Mouse (Mus musculus) limb, embryonic 13.5 days (tissue): ENCODE measurements around the gene Aak1. TPM values are rescaled to one million over a fixed set of nuclear protein-coding genes. Genes with fewer than 3 reads are reported as not detected.
A peak's percentile ranks its signal among the peaks of the same experiment; 100 is the strongest.
"Not testable (repeated sequence)": the region's sequence is repeated elsewhere in the genome, so short reads cannot be mapped to it uniquely, and the experiment has no call there.

ENCODE experiments used
- ATAC-seq: fragments of 200-750 bp; cut with Nextera tagmentation; 2 replicates; pipeline ENCODE4 v1.8.0; 2017; ENCODE audit warnings: low read depth, moderate number of reproducible peaks, moderate TSS enrichment; ENCODE audit not compliant: low FRiP score
- H3K27ac ChIP-seq: fragments of 300-500 bp; sonication (generic); 2 replicates; pipeline ENCODE4 v1.5.1; 2015; ENCODE audit warnings: inconsistent platforms, mild to moderate bottlenecking, moderate library complexity
- H3K27me3 ChIP-seq: fragments of 300-500 bp; sonication (generic); 2 replicates; pipeline ENCODE4 v1.6.1; 2015; ENCODE audit warnings: mild to moderate bottlenecking, inconsistent platforms
- H3K36me3 ChIP-seq: fragments of 300-500 bp; sonication (generic); 2 replicates; pipeline ENCODE4 v1.6.1; 2015; ENCODE audit warnings: inconsistent platforms, mild to moderate bottlenecking, moderate library complexity
- H3K4me1 ChIP-seq: fragments of 300-500 bp; sonication (generic); 2 replicates; pipeline ENCODE4 v1.6.1; 2015; ENCODE audit warnings: inconsistent platforms
- H3K4me2 ChIP-seq: fragments of 300-500 bp; sonication (generic); replicated peaks from 2 replicates; pipeline ENCODE4 v1.6.1; 2015; ENCODE audit warnings: inconsistent platforms, mild to moderate bottlenecking, moderate library complexity
- H3K4me3 ChIP-seq: fragments of 300-500 bp; sonication (generic); 2 replicates; pipeline ENCODE4 v1.5.1; 2015; ENCODE audit warnings: moderate library complexity, mild to moderate bottlenecking, inconsistent platforms
- H3K9ac ChIP-seq: fragments of 300-500 bp; sonication (generic); 2 replicates; pipeline ENCODE4 v1.6.1; 2015; ENCODE audit warnings: mild to moderate bottlenecking, inconsistent platforms
- H3K9me3 ChIP-seq: fragments of 300-500 bp; sonication (generic); 2 replicates; pipeline ENCODE4 v1.6.1; 2016; ENCODE audit warnings: inconsistent platforms
- WGBS: fragments of 180-500 bp; shearing (Covaris S2); methylation state at CpG from one replicate; pipeline ENCODE4 v1.1.7; 2015; 5-methylcytosine and 5-hydroxymethylcytosine counted together
- polyA plus RNA-seq: library from polyadenylated mRNA; unstranded; fragments of >200 nt; fragmentation: Nextera tagmentation; extraction: Ambion mirVana; gene quantifications from 2 replicates; pipeline ENCODE4 v1.2.1, GENCODE M21; 2015

Gene Aak1
- polyA plus RNA-seq, 1 experiment from 2014 or later = 18.8 TPM

DNA sequence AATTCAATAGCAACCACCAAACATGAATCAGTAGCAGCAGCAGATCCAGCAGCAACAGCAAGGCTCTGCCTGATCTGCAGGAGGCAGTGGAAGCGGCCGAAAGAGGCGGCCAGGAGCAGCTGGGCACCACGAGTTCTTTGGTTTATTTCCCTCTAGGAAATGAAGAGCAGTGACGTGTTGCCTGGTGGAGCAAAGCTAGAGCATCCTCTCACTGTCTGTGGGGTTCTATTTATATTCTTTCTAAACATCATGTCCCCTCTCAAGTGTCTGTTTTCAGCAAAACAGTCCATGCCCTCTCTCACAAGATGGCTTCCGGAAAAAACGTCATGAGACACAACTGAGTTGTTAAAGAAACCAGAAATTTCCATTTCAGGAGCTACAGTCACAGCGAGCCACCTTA, 189.8 kb downstream of the Aak1 start:
- Histone ChIP-seq H3K9ac (no peak overlapping the region), H3K4me2 (no peak overlapping the region)
- 87% methylated on average over 8 of the region's 8 CpGs for WGBS

GRCm38 (mm10) chr6:87040971-87041370, 191.7 kb downstream of the Aak1 start:
- H3K4me3 ChIP-seq = no peak overlapping the region
- ATAC-seq = no peak
- peak overlapping the region; percentile 100 for H3K27ac ChIP-seq
- H3K36me3 ChIP-seq = no peaks in the 10 kb centered on the region
- WGBS = 82% methylated on average over 4 of the region's 4 CpGs
- H3K4me2 ChIP-seq = peak overlapping the region; percentile 75; the same call in 1 of the 2 replicates
- no peak overlapping the region for H3K9ac ChIP-seq
- peaks cover 22% of the 10 kb centered on the region for H3K4me1 ChIP-seq
- 0 out of 2 replicates have a peak, but pooled peaks cover 4% of the 10 kb centered on the region for H3K9me3 ChIP-seq
- no peaks in the 10 kb centered on the region for H3K27me3 ChIP-seq

More for the DNA sequence above, 189.8 kb downstream of the Aak1 start:
- no peaks in the 10 kb centered on the region for H3K36me3 ChIP-seq
- H3K4me3 ChIP-seq = no peak overlapping the region
- 0 out of 2 replicates have a peak, but pooled peaks cover 4% of the 10 kb centered on the region for H3K9me3 ChIP-seq
- no peak for ATAC-seq
- peaks cover 15% of the 10 kb centered on the region for H3K4me1 ChIP-seq
- H3K27ac ChIP-seq = no peak overlapping the region
- H3K27me3 ChIP-seq = no peaks in the 10 kb centered on the region

DNA sequence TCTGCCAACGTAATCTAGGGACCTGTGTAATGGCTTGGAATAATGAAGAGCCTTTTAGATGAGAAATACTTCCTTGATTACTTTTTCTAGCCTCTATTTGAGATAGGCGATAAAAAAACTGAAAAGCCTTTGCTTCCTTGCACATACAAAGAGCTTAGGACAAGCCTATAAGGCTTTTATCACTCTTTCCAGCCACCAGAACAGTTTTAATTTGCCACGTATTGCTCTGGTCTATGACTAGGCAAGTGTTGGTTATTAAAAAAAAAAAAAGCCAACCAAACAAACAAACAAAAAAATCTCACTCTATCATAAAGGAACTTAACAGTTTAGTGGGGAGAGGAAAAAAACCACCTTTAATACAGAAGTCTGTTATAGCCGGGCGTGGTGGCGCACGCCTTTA, 192.1 kb downstream of the Aak1 start:
- Histone ChIP-seq H3K27me3 (no peaks in the 10 kb centered on the region), H3K4me2 (peak overlapping the region; percentile 75), H3K36me3 (no peaks in the 10 kb centered on the region), H3K4me1 (peaks cover 22% of the 10 kb centered on the region), H3K4me3 (peak overlapping the region; percentile 94; the same call in 1 of the 2 replicates), H3K9me3 (0 out of 2 replicates have a peak, but pooled peaks cover 4% of the 10 kb centered on the region), H3K9ac (no peak overlapping the region), H3K27ac (peak overlapping the region; percentile 100)
- 83% methylated on average over 7 of the region's 7 CpGs for WGBS
- ATAC-seq = no peak

GRCm38 (mm10) chr6:87042004-87042336, 192.7 kb downstream of the Aak1 start:
- Histone ChIP-seq H3K27me3 (no peaks in the 10 kb centered on the region), H3K9ac (peak overlapping the region; percentile 97), H3K4me2 (peak overlapping the region; percentile 75), H3K27ac (peak overlapping the region; percentile 100), H3K9me3 (0 out of 2 replicates have a peak, but pooled peaks cover 3% of the 10 kb centered on the region), H3K4me1 (peaks cover 22% of the 10 kb centered on the region), H3K36me3 (no peaks in the 10 kb centered on the region), H3K4me3 (peak overlapping the region; percentile 94)
- ATAC-seq = 0 out of 2 replicates have a peak, but pooled peaks have one; percentile 1
- under 1% methylated on average over 11 of the region's 11 CpGs for WGBS

GRCm38 (mm10) chr6:87042337-87043130, 193.2 kb downstream of the Aak1 start, which contains the start of gene Gfpt1:
Gene Gfpt1, plus strand, starts transcription at chr6:87042846.
- H3K4me2 ChIP-seq = peak within 1 kb of the TSS; percentile 75
- H3K36me3 ChIP-seq = no peaks in the 10 kb centered on the region
- no peaks in the 10 kb centered on the region for H3K27me3 ChIP-seq
- peaks cover 22% of the 10 kb centered on the region for H3K4me1 ChIP-seq
- under 1% methylated on average over 65 of the region's 68 CpGs for WGBS
- ATAC-seq = peak; percentile 96
- peak within 1 kb of the TSS; percentile 94 for H3K4me3 ChIP-seq
- no peaks in the 10 kb centered on the region for H3K9me3 ChIP-seq
- peak within 1 kb of the TSS; percentile 97 for H3K9ac ChIP-seq
- peak within 1 kb of the TSS; percentile 100 for H3K27ac ChIP-seq

GRCm38 (mm10) chr6:87043131-87043516, 193.8 kb downstream of the Aak1 start:
- H3K4me2 ChIP-seq = peak overlapping the region; percentile 75
- H3K4me3 ChIP-seq = peak overlapping the region; percentile 94
- H3K4me1 ChIP-seq = peaks cover 22% of the 10 kb centered on the region
- no peaks in the 10 kb centered on the region for H3K9me3 ChIP-seq
- no peaks in the 10 kb centered on the region for H3K27me3 ChIP-seq
- H3K9ac ChIP-seq = peak overlapping the region; percentile 97
- peak overlapping the region; percentile 100 for H3K27ac ChIP-seq
- ATAC-seq = no peak
- H3K36me3 ChIP-seq = peaks cover 5% of the 10 kb centered on the region
- WGBS = 3% methylated on average over 9 of the region's 9 CpGs

- H3K27ac ChIP-seq = no peak overlapping the region
- H3K36me3 ChIP-seq = peaks cover 19% of the 10 kb centered on the region
- H3K4me3 ChIP-seq = no peak overlapping the region
- H3K4me1 ChIP-seq = peaks cover 22% of the 10 kb centered on the region
- no peaks in the 10 kb centered on the region for H3K27me3 ChIP-seq
- no peak overlapping the region for H3K9ac ChIP-seq
- H3K9me3 ChIP-seq = no peaks in the 10 kb centered on the region
- peak overlapping the region; percentile 75 for H3K4me2 ChIP-seq
- WGBS = 85% methylated on average over 2 of the region's 2 CpGs
- no peak for ATAC-seq
These were observed 195.6 kb downstream of the Aak1 start for GRCm38 (mm10) chr6:87044895-87045294.

DNA sequence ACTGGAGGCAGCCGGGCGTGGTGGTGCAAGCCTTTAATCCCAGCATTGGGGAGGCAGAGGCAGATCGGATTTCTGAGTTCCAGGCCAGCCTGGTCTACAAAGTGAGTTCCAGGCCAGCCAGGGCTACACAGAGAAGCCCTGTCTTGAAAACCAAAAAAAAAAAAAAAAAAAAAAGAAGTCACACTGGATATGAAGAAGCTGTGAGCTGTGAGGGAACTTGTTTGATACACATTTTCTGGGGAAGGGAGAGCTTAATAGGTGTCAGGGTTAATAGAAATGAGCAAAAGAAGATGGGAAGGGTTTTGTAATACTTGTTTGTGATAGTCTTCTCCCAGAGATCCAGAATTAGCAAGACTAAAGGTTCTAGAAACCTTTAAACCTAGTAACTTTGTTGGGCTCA, 196.2 kb downstream of the Aak1 start:
- Histone ChIP-seq H3K9ac (no peak overlapping the region), H3K9me3 (no peaks in the 10 kb centered on the region), H3K4me1 (peaks cover 22% of the 10 kb centered on the region), H3K4me3 (no peak overlapping the region), H3K36me3 (peaks cover 19% of the 10 kb centered on the region), H3K27ac (no peak overlapping the region), H3K27me3 (no peaks in the 10 kb centered on the region), H3K4me2 (no peak overlapping the region)
- 75% methylated on average over 3 of the region's 3 CpGs for WGBS
- no peak for ATAC-seq

DNA sequence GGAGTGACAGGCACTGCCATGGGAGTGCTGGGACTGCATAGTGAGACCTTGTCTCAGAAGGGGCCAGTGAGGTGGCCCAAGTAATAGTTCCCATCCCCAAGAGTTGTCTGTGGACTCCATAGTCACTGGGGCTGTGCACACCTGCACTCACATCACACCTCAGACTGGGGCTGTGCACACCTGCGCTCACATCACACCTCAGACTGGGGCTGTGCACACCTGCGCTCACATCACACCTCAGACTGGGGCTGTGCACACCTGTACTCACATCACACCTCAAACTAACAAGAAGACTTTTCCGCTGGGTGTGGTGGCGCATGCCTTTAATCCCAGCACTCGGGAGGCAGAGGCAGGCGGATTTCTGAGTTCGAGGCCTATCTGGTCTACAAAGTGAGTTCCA, 199.4 kb downstream of the Aak1 start:
- Histone ChIP-seq H3K4me1 (peaks cover 12% of the 10 kb centered on the region), H3K36me3 (peaks cover 46% of the 10 kb centered on the region)
- ATAC-seq, H3K27ac ChIP-seq, H3K9me3 ChIP-seq, H3K27me3 ChIP-seq, H3K4me2 ChIP-seq, H3K4me3 ChIP-seq, H3K9ac ChIP-seq: not testable (repeated sequence)
- WGBS = 93% methylated on average over 7 of the region's 7 CpGs

GRCm38 (mm10) chr6:87051886-87052425, 202.6 kb downstream of the Aak1 start:
- Histone ChIP-seq H3K4me1 (no peaks in the 10 kb centered on the region), H3K4me2 (no peak overlapping the region), H3K27me3 (no peaks in the 10 kb centered on the region), H3K36me3 (peaks cover 74% of the 10 kb centered on the region), H3K27ac (no peak overlapping the region), H3K9ac (no peak overlapping the region), H3K4me3 (no peak overlapping the region), H3K9me3 (no peaks in the 10 kb centered on the region)
- WGBS = 92% methylated on average over 10 of the region's 10 CpGs
- no peak for ATAC-seq
